Mouse (Mus musculus) lung, embryonic 14.5 days (tissue): ENCODE measurements at regions not wholly inside any gene's neighbourhood (a gene's known extent, or its start where the extent isn't known, plus 50 kb on each side); places are given as distances from the start of the nearest gene placed in this dataset.

Source experiments
- ATAC-seq: fragments of 200-750 bp; cut with Nextera tagmentation; 2 replicates; pipeline ENCODE4 v1.8.0; 2017; ENCODE audit warnings: mild to moderate bottlenecking, moderate TSS enrichment, moderate library complexity; ENCODE audit not compliant: insufficient read depth
- DNase-seq: peaks from one replicate; pipeline ENCODE4 v3.0.0-alpha.2; 2015
- H3K27ac ChIP-seq: fragments of 300-500 bp; sonication (generic); 2 replicates; pipeline ENCODE4 v1.5.1; 2014; ENCODE audit warnings: low read depth, mild to moderate bottlenecking, moderate library complexity
- H3K27me3 ChIP-seq: fragments of 300-500 bp; sonication (generic); 2 replicates; pipeline ENCODE4 v1.6.1; 2014; ENCODE audit warnings: low read length, control low read depth; ENCODE audit not compliant: insufficient read depth
- H3K36me3 ChIP-seq: fragments of 300-500 bp; sonication (generic); 2 replicates; pipeline ENCODE4 v1.6.1; 2014; ENCODE audit warnings: control low read depth; ENCODE audit not compliant: insufficient read depth
- H3K4me1 ChIP-seq: fragments of 300-500 bp; sonication (generic); 2 replicates; pipeline ENCODE4 v1.6.1; 2014; ENCODE audit warnings: antibody characterized with exemption, control low read depth; ENCODE audit not compliant: insufficient read depth
- H3K4me2 ChIP-seq: fragments of 300-500 bp; sonication (generic); 2 replicates; pipeline ENCODE4 v1.6.1; 2014; ENCODE audit warnings: mild to moderate bottlenecking
- H3K4me3 ChIP-seq: fragments of 300-500 bp; sonication (generic); 2 replicates; pipeline ENCODE4 v1.5.1; 2014; ENCODE audit warnings: low read depth, low read length
- H3K9ac ChIP-seq: fragments of 300-500 bp; sonication (generic); 2 replicates; pipeline ENCODE4 v1.6.1; 2014
- H3K9me3 ChIP-seq: fragments of 300-500 bp; sonication (generic); 2 replicates; pipeline ENCODE4 v1.6.1; 2016; ENCODE audit warnings: low read depth, low read length, control low read depth
- CTCF ChIP-seq: IDR thresholded peaks from 2 replicates; pipeline ENCODE4 v1.5.1; 2016; ENCODE audit warnings: antibody characterized with exemption, low read depth
- WGBS: fragments of 180-500 bp; shearing (Covaris S2); extraction: QIAGEN DNeasy Blood & Tissue Kit; methylation state at CpG from one replicate; pipeline ENCODE4 v1.1.7; 2014; 5-methylcytosine and 5-hydroxymethylcytosine counted together

- WGBS: 90% methylated on average over 3 of the region's 3 CpGs
These were observed 70.8 kb downstream of the Mat2b start for GRCm38 (mm10) chr11:40624126-40624778.

GRCm38 (mm10) chr11:40620036-40620435, 75.0 kb downstream of the Mat2b start:
- Histone ChIP-seq H3K9ac (no peak overlapping the region), H3K36me3 (no peaks in the 10 kb centered on the region), H3K9me3 (no peaks in the 10 kb centered on the region), H3K27me3 (no peaks in the 10 kb centered on the region), H3K4me1 (no peaks in the 10 kb centered on the region), H3K27ac (no peak overlapping the region), H3K4me2 (no peak overlapping the region), H3K4me3 (no peak overlapping the region)
- ATAC-seq: no peak
- no peak for DNase-seq
- TF ChIP-seq CTCF: no peak
- WGBS: 66% methylated on average over 7 of the region's 7 CpGs

More at GRCm38 (mm10) chr11:40624126-40624778, 70.8 kb downstream of the Mat2b start:
- Histone ChIP-seq H3K4me1 (no peaks in the 10 kb centered on the region), H3K4me2 (no peak overlapping the region), H3K27me3 (no peaks in the 10 kb centered on the region), H3K36me3 (no peaks in the 10 kb centered on the region), H3K9ac (no peak overlapping the region), H3K9me3 (no peaks in the 10 kb centered on the region), H3K27ac (no peak overlapping the region), H3K4me3 (no peak overlapping the region)
- no peak for TF ChIP-seq CTCF
- ATAC-seq (no peak), DNase-seq (no peak)

- Histone ChIP-seq H3K27me3 (no peaks in the 10 kb centered on the region), H3K4me2 (no peak overlapping the region), H3K27ac (no peak overlapping the region), H3K4me1 (no peaks in the 10 kb centered on the region), H3K36me3 (no peaks in the 10 kb centered on the region), H3K4me3 (no peak overlapping the region), H3K9me3 (no peaks in the 10 kb centered on the region), H3K9ac (no peak overlapping the region)
- no peak for TF ChIP-seq CTCF
- no peak for DNase-seq
- no peak for ATAC-seq
- WGBS: 91% methylated on average over 9 of the region's 9 CpGs
These were observed 92.0 kb downstream of the Mat2b start for GRCm38 (mm10) chr11:40603008-40603407.

- H3K27ac ChIP-seq: no peak overlapping the region
- peak; percentile 81 for DNase-seq
- peak; percentile 75 for TF ChIP-seq CTCF
- H3K9me3 ChIP-seq: no peaks in the 10 kb centered on the region
- WGBS: 2% methylated on average over 1 of the region's 1 CpGs
- no peak for ATAC-seq
- no peaks in the 10 kb centered on the region for H3K4me1 ChIP-seq
- no peaks in the 10 kb centered on the region for H3K36me3 ChIP-seq
- no peak overlapping the region for H3K4me2 ChIP-seq
- H3K27me3 ChIP-seq: no peaks in the 10 kb centered on the region
- no peak overlapping the region for H3K4me3 ChIP-seq
- H3K9ac ChIP-seq: no peak overlapping the region
These were observed 93.5 kb downstream of the Mat2b start for GRCm38 (mm10) chr11:40601572-40601909.

- 18% methylated on average over 11 of the region's 11 CpGs for WGBS
- DNase-seq: no peak
- Histone ChIP-seq H3K4me1 (no peaks in the 10 kb centered on the region), H3K4me2 (no peak overlapping the region), H3K4me3 (no peak overlapping the region), H3K9ac (no peak overlapping the region), H3K9me3 (no peaks in the 10 kb centered on the region), H3K27ac (no peak overlapping the region), H3K36me3 (no peaks in the 10 kb centered on the region), H3K27me3 (no peaks in the 10 kb centered on the region)
- ATAC-seq: no peak; the same call in 1 of the 2 replicates
- TF ChIP-seq CTCF: no peak
These were observed 94.0 kb downstream of the Mat2b start for GRCm38 (mm10) chr11:40600773-40601571.

GRCm38 (mm10) chr11:40599956-40600772, 94.8 kb downstream of the Mat2b start:
- Histone ChIP-seq H3K4me2 (peak overlapping the region; percentile 44), H3K27ac (no peak overlapping the region), H3K9me3 (no peaks in the 10 kb centered on the region), H3K4me1 (no peaks in the 10 kb centered on the region), H3K27me3 (no peaks in the 10 kb centered on the region), H3K4me3 (no peak overlapping the region), H3K9ac (no peak overlapping the region), H3K36me3 (no peaks in the 10 kb centered on the region)
- no peak for TF ChIP-seq CTCF
- ATAC-seq (peak; percentile 62; the same call in 1 of the 2 replicates), DNase-seq (peak; percentile 85)
- WGBS: 6% methylated on average over 15 of the region's 15 CpGs

- no peak overlapping the region for H3K4me3 ChIP-seq
- H3K4me1 ChIP-seq: no peaks in the 10 kb centered on the region
- DNase-seq: peak; percentile 30
- no peaks in the 10 kb centered on the region for H3K9me3 ChIP-seq
- no peak overlapping the region for H3K27ac ChIP-seq
- WGBS: 50% methylated on average over 3 of the region's 3 CpGs
- H3K9ac ChIP-seq: no peak overlapping the region
- H3K27me3 ChIP-seq: no peaks in the 10 kb centered on the region
- H3K4me2 ChIP-seq: no peak overlapping the region
- ATAC-seq: no peak
- TF ChIP-seq CTCF: peak; percentile 7; the same call in 1 of the 2 replicates
- H3K36me3 ChIP-seq: no peaks in the 10 kb centered on the region
These were observed 98.7 kb downstream of the Mat2b start for GRCm38 (mm10) chr11:40596347-40596746.
